Mouse (Mus musculus): Measurements from ENCODE around the gene Atp5k.

DNA sequence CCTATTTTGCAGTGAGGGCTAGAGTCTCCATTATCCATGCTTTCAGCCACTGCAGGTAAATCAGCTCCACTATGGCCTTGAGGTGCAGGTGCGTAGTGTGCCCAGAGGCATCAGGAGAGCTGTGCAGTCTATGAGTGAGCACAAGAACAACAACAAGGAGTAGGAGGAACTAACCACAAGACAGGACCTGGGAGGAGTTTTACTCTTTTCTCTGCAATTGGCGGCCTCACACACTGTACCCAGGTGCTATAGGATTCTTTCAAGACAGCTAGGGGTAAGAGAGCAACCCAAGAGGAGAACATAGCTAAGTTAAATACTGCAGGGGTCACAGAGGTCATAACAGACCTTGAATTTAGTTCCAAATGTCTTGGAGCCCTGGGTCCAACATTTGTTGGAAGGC, 24.5 kb upstream of the Atp5k start:
- TF ChIP-seq CTCF (IDR thresholded peaks at IDR 0.05; ENCODE audit: insufficient read depth, low read length) (no peak), POLR2A (IDR thresholded peaks at IDR 0.05; ENCODE audit: borderline replicate concordance, extremely low read depth, low read depth, low read length) (no peak)
